Mouse (Mus musculus): ENCODE measurements around the gene Rnf130.

Rnf130 gene

DNA sequence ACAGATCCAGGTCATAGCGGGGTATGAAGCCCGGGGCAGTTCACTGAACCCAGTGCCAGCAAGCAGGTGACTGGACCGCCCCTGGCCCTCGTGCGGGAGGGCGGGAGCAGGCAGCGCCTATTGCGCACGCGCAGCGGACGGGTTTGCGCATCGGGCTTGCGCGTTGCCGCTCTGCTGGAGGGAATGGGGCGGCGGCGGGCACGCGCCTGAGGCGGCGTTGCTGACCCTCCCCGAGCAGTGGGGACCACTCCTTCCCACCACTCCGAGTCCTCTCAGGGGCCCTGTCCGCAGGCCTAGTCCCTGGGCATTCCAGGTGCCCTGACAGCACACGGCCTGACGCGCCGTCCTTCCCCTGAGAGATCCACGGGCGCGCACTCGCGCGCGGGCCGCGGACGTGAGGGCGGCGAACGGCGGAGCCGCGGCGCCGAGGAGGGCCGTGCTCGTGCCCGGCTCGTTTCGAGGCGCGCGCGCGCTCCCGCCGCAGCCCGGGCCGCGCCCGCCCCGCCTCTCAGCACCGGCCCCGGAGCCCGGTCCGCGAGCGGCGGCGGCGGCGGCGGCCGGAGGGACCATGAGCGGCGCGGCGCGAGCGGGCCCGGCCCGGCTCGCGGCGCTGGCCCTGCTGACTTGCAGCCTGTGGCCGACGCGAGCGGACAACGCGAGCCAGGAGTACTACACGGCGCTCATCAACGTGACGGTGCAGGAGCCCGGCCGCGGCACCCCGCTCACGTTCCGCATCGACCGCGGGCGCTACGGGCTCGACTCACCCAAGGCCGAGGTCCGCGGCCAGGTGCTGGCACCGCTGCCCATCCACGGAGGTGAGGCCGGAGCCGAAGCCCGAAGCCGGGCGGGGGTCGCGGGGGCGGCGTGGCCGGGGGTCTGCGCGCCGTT lies at the start of gene Rnf130:
TSS of gene Rnf130 (plus strand) at position 514 of the 888 bp plus-strand sequence.
- no peak for DNase-seq (ENCODE audit: low spot score)

- DNase-seq (ENCODE audit: low spot score): no peak
Measured at GRCm38 (mm10) chr11:49977963-49978568, 47.1 kb upstream of the Rnf130 start.

DNA sequence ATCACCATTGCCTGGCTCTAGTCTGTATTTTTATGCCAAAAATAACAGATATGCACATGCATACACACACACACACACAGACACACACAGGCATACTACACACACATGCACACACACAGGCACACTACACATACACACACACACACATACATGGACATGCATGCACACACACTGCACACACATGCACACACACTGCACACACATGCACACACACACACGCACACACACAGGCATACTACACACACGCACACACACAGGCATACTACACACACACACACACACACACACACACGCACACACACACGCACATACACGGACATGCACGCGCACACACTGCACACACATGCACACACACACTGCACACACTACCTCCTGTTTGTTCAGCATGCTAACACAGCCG lies 46.2 kb upstream of the Rnf130 start:
- DNase-seq (ENCODE audit: low spot score): no peak

DNA sequence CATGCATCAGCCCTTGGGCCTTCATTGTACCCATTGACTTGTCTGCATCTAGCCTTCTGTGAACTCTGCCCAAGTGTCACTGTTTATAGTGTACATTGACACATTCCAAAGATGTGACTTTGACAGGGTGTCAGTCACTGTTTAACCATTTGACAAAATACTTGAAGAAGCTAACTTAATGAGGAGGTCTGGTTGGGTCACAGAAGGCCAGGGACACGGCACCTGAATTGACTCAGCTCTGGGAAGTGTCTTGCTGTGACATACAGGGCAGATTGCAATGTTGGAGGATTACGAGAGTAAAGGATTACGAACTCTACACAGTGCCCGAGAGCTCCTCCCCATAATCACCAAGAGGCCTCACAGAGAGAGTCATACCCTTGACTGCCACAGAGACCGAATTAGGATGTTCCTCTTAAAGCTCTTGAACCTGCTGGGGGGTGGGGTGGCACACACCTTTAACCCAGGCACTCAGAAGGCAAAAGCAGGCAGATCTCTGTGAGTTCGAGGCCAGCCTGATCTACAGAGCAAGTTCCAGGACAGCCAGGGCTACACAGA lies 44.4 kb upstream of the Rnf130 start:
- DNase-seq (ENCODE audit: low spot score): no peak

GRCm38 (mm10) chr11:49981321-49981963 lies 43.7 kb upstream of the Rnf130 start:
- no peak for DNase-seq (ENCODE audit: low spot score)

GRCm38 (mm10) chr11:49982094-49982493 lies 43.1 kb upstream of the Rnf130 start:
- no peak for DNase-seq (ENCODE audit: low spot score)

GRCm38 (mm10) chr11:49982881-49983280 lies 42.3 kb upstream of the Rnf130 start:
- no peak for DNase-seq (ENCODE audit: low spot score)

GRCm38 (mm10) chr11:49983875-49984552 lies 41.1 kb upstream of the Rnf130 start:
- DNase-seq (ENCODE audit: low spot score): no peak

DNA sequence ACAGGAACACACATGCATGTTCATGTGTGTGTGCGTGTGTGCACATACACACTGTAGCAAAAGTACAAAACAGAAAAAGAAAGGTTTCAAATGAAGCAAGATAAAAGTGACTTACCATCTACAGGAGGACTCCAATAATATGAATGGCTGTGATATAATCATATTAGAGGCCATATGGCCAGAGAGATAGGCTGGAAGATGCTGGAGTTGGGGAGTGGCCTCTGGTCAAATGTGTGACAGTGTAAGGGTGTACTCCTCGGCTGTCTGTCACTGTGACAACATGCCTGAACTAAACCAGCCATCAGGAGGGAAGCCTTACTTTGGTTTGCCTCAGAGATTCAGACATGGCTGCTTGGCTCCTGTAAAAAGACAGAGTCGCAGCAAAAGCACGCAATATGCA lies 40.1 kb upstream of the Rnf130 start:
- peak; percentile 58 for DNase-seq (ENCODE audit: low spot score)

- peak; percentile 74 for DNase-seq (ENCODE audit: low spot score)
Measured at GRCm38 (mm10) chr11:49986277-49987036, 38.7 kb upstream of the Rnf130 start.

DNA sequence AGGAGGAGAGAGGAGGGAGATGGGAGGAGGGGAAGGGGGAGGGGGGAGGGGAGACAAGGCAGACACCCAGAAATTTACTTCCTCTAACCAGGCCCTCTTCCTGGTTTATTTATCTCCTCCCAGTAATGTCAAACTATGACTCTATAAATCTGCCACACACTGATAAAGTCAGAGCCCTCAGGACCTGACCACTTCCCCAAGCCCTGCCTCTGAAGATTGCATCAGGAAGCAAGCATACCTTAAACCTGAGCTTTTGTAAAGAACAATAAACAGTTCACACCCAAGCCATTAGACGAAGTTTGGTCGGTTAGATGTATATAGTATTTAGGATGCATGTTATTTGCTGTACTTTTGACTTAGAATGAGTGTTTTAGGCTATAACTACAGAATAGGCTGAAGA lies 30.6 kb upstream of the Rnf130 start:
- no peak for DNase-seq (ENCODE audit: low spot score)

DNA sequence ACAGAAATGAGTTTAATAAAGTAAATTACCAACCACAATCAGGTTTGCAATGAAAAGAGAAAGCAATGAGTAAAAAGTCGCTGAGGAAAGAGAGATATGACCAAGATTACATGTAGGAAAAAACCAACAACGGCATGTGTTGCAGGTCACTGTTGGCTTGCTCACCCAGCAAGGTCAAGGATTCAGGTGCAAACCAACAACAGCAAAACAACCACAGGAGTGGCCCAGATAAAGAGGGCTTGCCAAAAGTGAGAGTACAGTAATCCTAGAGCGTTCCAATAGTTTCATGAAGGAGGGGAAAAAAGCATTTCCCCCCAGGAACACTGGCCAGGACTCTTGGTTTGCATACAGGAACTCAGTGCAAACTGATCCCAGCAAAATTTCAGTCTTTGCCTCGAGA lies 28.7 kb upstream of the Rnf130 start:
- DNase-seq (ENCODE audit: low spot score): no peak

DNA sequence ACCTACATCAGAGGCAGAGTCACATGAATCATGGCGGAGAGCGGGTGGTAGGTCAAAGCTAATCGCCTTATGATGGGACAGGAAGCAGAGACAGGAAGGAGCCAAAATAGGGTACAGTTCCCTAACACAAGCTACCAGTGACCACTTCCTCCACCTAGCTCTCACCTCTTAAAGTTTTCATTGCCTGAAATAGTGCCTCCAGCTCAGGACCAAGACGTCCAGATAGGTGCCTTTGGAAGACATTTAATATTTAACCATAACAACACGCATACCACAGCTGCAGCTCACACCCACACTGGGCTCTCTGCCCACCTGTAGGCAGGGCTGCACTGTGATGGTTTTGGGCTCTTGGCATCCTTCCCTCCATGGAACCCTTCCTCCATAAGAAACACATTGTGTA lies 27.8 kb upstream of the Rnf130 start:
- DNase-seq (ENCODE audit: low spot score): no peak

DNA sequence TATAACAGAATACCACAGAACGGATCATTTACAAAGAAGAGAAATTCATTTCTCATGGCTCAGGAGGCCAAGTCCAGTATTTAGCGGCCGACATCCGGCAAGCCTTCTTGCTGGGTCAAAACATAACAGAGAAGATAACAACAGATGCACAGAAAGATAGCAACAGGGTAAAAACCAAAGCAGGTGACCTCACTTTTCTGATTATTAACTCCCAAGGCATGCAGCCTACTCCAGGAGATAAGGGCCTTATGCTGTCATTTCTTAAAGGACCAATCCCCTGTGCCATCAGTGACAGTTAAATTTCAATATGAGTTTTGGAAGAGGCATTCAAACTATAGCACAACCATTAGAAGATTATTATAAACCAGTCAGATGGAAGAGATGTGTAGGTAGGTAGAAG lies 22.3 kb upstream of the Rnf130 start:
- DNase-seq (ENCODE audit: low spot score): no peak

DNA sequence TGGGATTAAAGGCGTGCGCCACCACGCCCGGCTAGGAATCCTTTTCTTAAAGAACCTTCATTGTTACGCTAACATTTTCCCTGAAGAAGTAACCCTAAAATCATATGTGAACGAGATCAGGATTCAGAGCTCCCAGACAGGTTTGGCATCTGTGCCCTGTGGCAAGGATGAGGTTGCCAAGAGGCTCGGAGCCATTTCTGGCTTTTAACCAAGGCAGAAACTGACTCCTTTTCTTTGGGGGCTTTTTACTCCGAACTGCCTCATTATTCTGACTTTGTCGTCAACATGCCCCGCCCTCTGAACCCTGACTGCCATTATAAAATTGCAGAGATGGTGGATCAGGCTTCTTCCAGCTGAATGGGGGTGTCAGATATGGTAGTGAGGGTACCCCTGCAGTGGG lies 17.4 kb upstream of the Rnf130 start:
- no peak for DNase-seq (ENCODE audit: low spot score)

DNA sequence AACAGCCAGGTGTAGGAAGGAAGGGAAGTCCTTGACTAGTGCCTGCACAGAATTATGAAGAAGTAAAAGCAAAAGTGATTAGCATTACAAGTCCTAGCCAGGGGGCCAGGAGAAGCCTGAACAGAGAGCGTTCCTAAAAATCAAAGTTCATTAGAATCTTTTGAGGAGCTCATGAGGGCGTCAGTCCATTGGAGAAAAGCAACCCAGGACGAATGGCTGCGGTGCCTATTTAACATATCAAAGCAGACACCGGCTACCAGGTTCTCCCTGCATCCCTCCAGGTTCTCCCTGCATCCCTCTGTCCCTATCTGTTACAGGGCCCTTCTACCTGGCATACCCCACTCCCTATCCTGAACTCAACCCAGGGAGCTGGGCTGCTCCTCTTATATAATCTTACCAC lies 16.9 kb upstream of the Rnf130 start:
- no peak for DNase-seq (ENCODE audit: low spot score)

DNA sequence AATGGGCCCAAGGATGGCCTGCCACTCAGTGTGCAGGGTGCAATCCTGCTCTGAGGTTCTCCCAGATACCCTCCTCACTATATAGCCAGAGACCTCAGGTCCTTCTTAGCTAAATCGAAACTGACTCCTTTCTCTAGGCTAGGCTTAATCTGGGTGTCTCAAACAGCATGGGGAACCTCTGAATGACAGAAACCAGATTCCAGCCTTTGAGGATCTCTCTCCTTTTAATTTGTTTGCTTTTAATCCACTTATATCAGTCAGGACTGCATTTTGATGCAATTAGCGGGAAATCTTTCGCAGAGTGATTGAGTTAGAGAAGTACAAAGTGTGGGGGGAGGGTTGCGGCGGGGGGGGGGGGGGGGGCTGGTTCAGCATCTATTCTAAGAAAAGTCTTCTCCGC lies 12.1 kb upstream of the Rnf130 start:
- DNase-seq (ENCODE audit: low spot score): peak; percentile 79

DNA sequence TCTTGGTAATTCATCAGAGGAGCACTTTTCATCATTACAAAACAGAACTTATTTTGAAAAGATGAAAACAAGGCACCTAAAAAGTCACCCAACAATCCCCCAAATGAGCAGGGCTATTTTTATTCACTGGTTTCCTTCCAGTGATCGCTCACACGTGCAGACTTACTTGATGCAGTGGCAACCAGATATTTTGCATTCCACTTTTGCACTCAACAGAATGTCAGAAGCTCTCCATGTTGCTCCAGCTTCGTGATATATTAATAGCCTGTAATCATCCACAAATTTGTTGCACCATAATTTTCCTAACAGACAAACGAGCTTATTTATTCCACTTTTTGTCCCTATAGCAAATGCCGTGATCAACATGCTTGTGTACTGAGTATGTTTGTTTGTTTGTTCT lies 8.6 kb upstream of the Rnf130 start:
- DNase-seq (ENCODE audit: low spot score): no peak

GRCm38 (mm10) chr11:50017511-50017910 lies 7.6 kb upstream of the Rnf130 start:
- no peak for DNase-seq (ENCODE audit: low spot score)

- no peak for DNase-seq (ENCODE audit: low spot score)
Measured at GRCm38 (mm10) chr11:50018848-50019247, 6.3 kb upstream of the Rnf130 start.

DNA sequence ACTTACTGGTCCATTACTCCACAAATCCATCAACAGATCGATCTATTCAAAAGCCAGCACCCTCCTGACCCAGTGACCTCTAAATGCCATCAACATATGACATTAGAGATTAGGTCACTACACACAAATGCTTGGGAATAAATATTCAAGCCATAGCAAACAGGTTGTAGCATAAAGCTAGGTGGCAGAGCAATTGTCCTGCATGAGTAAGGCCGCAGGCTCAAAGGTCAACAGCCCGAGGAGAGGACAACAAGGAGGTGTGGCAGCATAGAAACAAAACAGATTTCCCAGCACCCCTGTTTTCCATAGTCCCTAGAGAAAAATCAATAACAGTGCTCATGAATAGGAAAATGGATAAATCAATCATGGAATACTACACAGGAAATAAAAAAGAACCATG lies 3.1 kb upstream of the Rnf130 start:
- no peak for DNase-seq (ENCODE audit: low spot score)

DNA sequence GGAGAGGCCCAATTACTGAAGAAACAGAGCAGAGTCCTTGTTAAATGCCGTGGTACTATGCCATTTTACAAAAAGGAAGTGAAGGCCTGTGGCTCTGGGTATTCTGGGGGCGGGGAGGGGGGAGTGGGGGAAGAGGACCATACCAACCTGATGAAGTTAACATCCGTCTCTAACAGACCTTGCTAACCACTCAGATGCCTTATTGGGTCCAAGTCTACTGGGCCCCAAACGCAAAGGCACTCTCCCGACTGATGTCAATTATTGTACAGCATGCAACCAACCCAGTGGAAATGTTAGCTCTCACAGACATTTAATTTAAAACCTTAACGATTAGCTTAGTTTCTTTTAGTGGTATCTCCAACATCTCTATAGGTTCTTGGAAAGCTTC lies 707 bp upstream of the Rnf130 start:
- DNase-seq (ENCODE audit: low spot score): no peak

All from MN1 (cell line).